Mouse (Mus musculus) midbrain, postnatal 0 days (tissue): ENCODE results near the gene Cyp4f18. TPM values are rescaled to one million over a fixed set of nuclear protein-coding genes. Genes with fewer than 3 reads are reported as not detected.

Experiments
- ATAC-seq: fragments of 200-750 bp; cut with Nextera tagmentation; 2 replicates; pipeline ENCODE4 v1.8.0; 2017; ENCODE audit warnings: moderate number of reproducible peaks, mild to moderate bottlenecking, moderate TSS enrichment, moderate library complexity; ENCODE audit not compliant: low FRiP score
- DNase-seq: peaks from one replicate; pipeline ENCODE4 v3.0.0-alpha.2; 2015; ENCODE audit warnings: low spot score
- H3K27ac ChIP-seq: fragments of 300-500 bp; sonication (generic); 2 replicates; pipeline ENCODE4 v1.5.1; 2014; ENCODE audit warnings: low read depth, mild to moderate bottlenecking, low read length, mixed read lengths
- H3K27me3 ChIP-seq: fragments of 300-500 bp; sonication (generic); 2 replicates; pipeline ENCODE4 v1.6.1; 2014; ENCODE audit warnings: low read length, control low read depth, mixed read lengths; ENCODE audit not compliant: insufficient read depth
- H3K36me3 ChIP-seq: fragments of 300-500 bp; sonication (generic); 2 replicates; pipeline ENCODE4 v1.6.1; 2014; ENCODE audit warnings: low read length, control low read depth, mixed read lengths; ENCODE audit not compliant: insufficient read depth
- H3K4me1 ChIP-seq: fragments of 300-500 bp; sonication (generic); 2 replicates; pipeline ENCODE4 v1.6.1; 2014; ENCODE audit warnings: mild to moderate bottlenecking, control low read depth, antibody characterized with exemption, low read length, mixed read lengths; ENCODE audit not compliant: insufficient read depth
- H3K4me2 ChIP-seq: fragments of 300-500 bp; sonication (generic); 2 replicates; pipeline ENCODE4 v1.6.1; 2014; ENCODE audit warnings: low read depth, mild to moderate bottlenecking, low read length, mixed read lengths; ENCODE audit not compliant: poor library complexity, severe bottlenecking
- H3K4me3 ChIP-seq: fragments of 300-500 bp; sonication (generic); 2 replicates; pipeline ENCODE4 v1.5.1; 2014; ENCODE audit warnings: low read depth, mild to moderate bottlenecking, low read length, moderate library complexity
- H3K9ac ChIP-seq: fragments of 300-500 bp; sonication (generic); replicated peaks from 2 replicates; pipeline ENCODE4 v1.6.1; 2014; ENCODE audit warnings: mild to moderate bottlenecking, low read length, moderate library complexity, mixed read lengths; ENCODE audit not compliant: poor library complexity, severe bottlenecking
- H3K9me3 ChIP-seq: fragments of 300-500 bp; sonication (generic); 2 replicates; pipeline ENCODE4 v1.6.1; 2016; ENCODE audit warnings: low read length, control low read depth
- CTCF ChIP-seq: IDR thresholded peaks from 2 replicates; pipeline ENCODE4 v1.5.1; 2016; ENCODE audit warnings: antibody characterized with exemption, mild to moderate bottlenecking
- WGBS: fragments of 180-500 bp; shearing (Covaris S2); extraction: QIAGEN DNeasy Blood & Tissue Kit; methylation state at CpG from one replicate; pipeline ENCODE4 v1.1.7; 2014; 5-methylcytosine and 5-hydroxymethylcytosine counted together
- polyA plus RNA-seq: library from polyadenylated mRNA; unstranded; fragments of >200 nt; fragmentation: Nextera tagmentation; extraction: Ambion mirVana; gene quantifications from 2 replicates; pipeline ENCODE4 v1.2.1, GENCODE M21; 2015
- total RNA-seq: library from RNA; depleted of rRNA; stranded (reverse); fragments of >200 nt; gene quantifications from 2 replicates; pipeline ENCODE4 v1.2.3, GENCODE M21; 2014

Cyp4f18 gene
- total and polyA plus RNA-seq, 2 experiments from 2014 or later, result 0.49 TPM; not detected in 1

DNA sequence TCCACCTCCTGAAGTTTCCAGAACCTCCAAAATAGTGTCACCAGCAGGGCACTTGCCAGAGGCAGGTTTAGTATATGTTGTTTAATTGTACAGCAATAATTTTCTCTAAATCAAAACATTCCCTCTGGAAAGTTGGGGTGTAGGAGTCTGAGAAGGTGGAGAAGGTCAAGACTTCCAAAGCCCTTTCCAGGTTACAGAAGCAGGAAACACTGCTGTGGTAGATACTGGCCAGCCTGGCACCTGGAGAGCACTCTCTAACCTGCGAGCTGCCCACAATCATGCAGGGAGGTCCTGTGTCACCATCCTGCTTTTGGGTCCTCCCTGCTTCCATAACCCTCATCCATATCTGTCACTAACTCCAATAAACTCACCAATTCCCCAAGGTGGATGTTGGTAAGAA is 2.7 kb downstream of the Cyp4f18 start:
- 78% methylated on average over 1 of the region's 1 CpGs for WGBS
- no peak for TF ChIP-seq CTCF
- no peaks in the 10 kb centered on the region for H3K27me3 ChIP-seq

GRCm38 (mm10) chr8:72005912-72006311 is 3.5 kb downstream of the Cyp4f18 start:
- no peaks in the 10 kb centered on the region for H3K27me3 ChIP-seq
- no peak for TF ChIP-seq CTCF
- ATAC-seq (no peak), DNase-seq (no peak)
- no peak overlapping the region for H3K4me2 ChIP-seq
- H3K9me3 ChIP-seq, result no peaks in the 10 kb centered on the region
- H3K36me3 ChIP-seq, result no peaks in the 10 kb centered on the region
- no peaks in the 10 kb centered on the region for H3K4me1 ChIP-seq
- H3K27ac ChIP-seq, result no peak overlapping the region
- 88% methylated on average over 3 of the region's 3 CpGs for WGBS
- no peak overlapping the region for H3K9ac ChIP-seq
- H3K4me3 ChIP-seq, result no peak overlapping the region

More for the DNA sequence above, 2.7 kb downstream of the Cyp4f18 start:
- no peak for DNase-seq
- Histone ChIP-seq H3K27ac (no peak overlapping the region), H3K4me2 (no peak overlapping the region), H3K9ac (no peak overlapping the region), H3K4me3 (no peak overlapping the region), H3K9me3 (no peaks in the 10 kb centered on the region), H3K36me3 (no peaks in the 10 kb centered on the region), H3K4me1 (no peaks in the 10 kb centered on the region)
- no peak for ATAC-seq

DNA sequence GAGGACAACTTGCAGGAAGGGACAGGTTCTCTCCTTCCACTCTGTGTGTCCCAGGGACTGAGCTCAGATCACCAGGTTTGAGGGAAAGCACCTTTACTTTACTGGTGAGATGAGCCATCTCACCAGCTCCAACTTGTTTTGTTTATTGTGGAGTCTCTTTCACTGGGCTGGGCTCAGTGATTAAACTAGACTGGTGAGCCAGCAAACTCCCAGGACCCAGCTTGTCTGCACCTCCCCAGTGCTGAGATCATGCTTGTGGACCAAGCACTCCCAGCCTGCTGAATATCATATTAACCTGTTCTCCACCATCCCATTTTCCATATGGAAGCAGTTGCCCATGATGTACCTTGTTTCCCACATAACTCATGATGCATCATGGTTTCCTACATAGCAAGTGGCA is 6.5 kb downstream of the Cyp4f18 start:
- DNase-seq (no peak), ATAC-seq (no peak)
- Histone ChIP-seq H3K9ac (no peak overlapping the region), H3K4me1 (no peaks in the 10 kb centered on the region), H3K27ac (no peak overlapping the region), H3K36me3 (no peaks in the 10 kb centered on the region), H3K4me2 (no peak overlapping the region), H3K27me3 (no peaks in the 10 kb centered on the region), H3K9me3 (no peaks in the 10 kb centered on the region), H3K4me3 (no peak overlapping the region)
- no peak for TF ChIP-seq CTCF

GRCm38 (mm10) chr8:72000223-72000622 is 9.2 kb downstream of the Cyp4f18 start:
- H3K9me3 ChIP-seq, result no peaks in the 10 kb centered on the region
- WGBS, result 60% methylated on average over 3 of the region's 3 CpGs
- H3K27ac ChIP-seq, result no peak overlapping the region
- H3K27me3 ChIP-seq, result no peaks in the 10 kb centered on the region
- no peak for DNase-seq
- ATAC-seq, result no peak
- no peak overlapping the region for H3K4me3 ChIP-seq
- H3K4me2 ChIP-seq, result no peak overlapping the region
- H3K9ac ChIP-seq, result no peak overlapping the region
- no peaks in the 10 kb centered on the region for H3K4me1 ChIP-seq
- TF ChIP-seq CTCF, result no peak
- no peaks in the 10 kb centered on the region for H3K36me3 ChIP-seq

- no peaks in the 10 kb centered on the region for H3K9me3 ChIP-seq
- no peaks in the 10 kb centered on the region for H3K36me3 ChIP-seq
- H3K4me3 ChIP-seq, result no peak overlapping the region
- H3K4me1 ChIP-seq, result no peaks in the 10 kb centered on the region
- no peak overlapping the region for H3K9ac ChIP-seq
- no peak overlapping the region for H3K4me2 ChIP-seq
- TF ChIP-seq CTCF, result no peak
- no peak for DNase-seq
- ATAC-seq, result no peak
- no peak overlapping the region for H3K27ac ChIP-seq
- WGBS, result 100% methylated on average over 1 of the region's 1 CpGs
- H3K27me3 ChIP-seq, result no peaks in the 10 kb centered on the region
Measured at GRCm38 (mm10) chr8:71999434-71999833, 10.0 kb downstream of the Cyp4f18 start.

GRCm38 (mm10) chr8:71988867-71989599 is 20.4 kb downstream of the Cyp4f18 start:
- no peaks in the 10 kb centered on the region for H3K9me3 ChIP-seq
- H3K4me2 ChIP-seq, result peak overlapping the region; percentile 71
- ATAC-seq, result no peak
- H3K4me1 ChIP-seq, result no peaks in the 10 kb centered on the region
- no peaks in the 10 kb centered on the region for H3K27me3 ChIP-seq
- peak overlapping the region; percentile 59 for H3K27ac ChIP-seq
- no peak for DNase-seq
- 56% methylated on average over 13 of the region's 13 CpGs for WGBS
- TF ChIP-seq CTCF, result no peak
- no peaks in the 10 kb centered on the region for H3K36me3 ChIP-seq
- peak overlapping the region; percentile 52 for H3K9ac ChIP-seq
- peak overlapping the region; percentile 39 for H3K4me3 ChIP-seq
